8 mouse cellular contexts compared by ENCODE assay signal in the genomic region with DNA sequence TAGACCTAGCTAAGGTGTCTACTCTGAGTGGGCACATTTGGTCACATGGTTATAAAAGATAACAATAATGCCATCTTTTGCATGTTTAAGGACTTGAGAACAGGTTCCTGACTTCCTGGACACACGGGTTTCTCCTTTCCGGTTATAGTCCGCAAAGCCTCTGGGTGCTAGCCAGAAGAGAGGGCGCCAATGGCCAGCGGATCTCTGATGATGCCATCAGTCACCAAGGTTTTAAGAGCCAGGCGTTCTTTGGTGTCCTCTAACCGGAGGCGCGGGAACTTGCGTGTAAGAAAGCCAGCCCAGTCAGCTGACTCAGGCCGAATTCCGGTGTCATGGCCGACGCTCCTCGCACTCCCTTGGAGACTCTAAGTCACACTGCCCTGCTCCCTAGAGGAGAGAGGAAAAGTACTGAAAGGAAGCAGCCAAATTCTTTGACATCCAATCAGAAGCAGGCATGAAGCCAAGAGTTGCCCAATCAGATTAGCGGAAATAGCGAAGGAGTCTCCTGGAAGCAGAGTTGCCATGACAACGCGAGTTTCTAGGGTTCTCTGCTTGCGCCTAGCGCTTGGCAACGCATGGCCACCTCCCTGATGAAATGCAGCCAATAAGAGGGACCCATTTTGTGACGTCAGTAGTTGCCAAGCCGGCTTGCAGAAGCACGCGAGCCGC. TPM values are rescaled to one million over a fixed set of nuclear protein-coding genes. Genes with fewer than 3 reads are reported as not detected.
DNase-seq lines count a peak whose midpoint lies in the region; ATAC-seq lines count a peak whose summit lies in the region.

No protein-coding gene starts in this region.

- peak overlapping the region; percentile 32 for H3K4me3 ChIP-seq in forebrain, embryonic 14.5 days (ENCODE audit: low read depth, low read length)
- peak overlapping the region; percentile 42 for H3K4me3 ChIP-seq in neural tube, embryonic 15.5 days (replicated peaks)

- H3K9me3 ChIP-seq in forebrain, embryonic 14.5 days (replicated peaks; ENCODE audit: control insufficient read depth, low read length) = no peaks in the 10 kb centered on the region
- no peaks in the 10 kb centered on the region for H3K9me3 ChIP-seq in neural tube, embryonic 15.5 days (replicated peaks)

- H3K36me3 ChIP-seq in forebrain, embryonic 14.5 days (ENCODE audit: control insufficient read depth, insufficient read depth, low read length) = no peaks in the 10 kb centered on the region
- H3K36me3 ChIP-seq in neural tube, embryonic 15.5 days = no peaks in the 10 kb centered on the region

- intact Hi-C loops in heart, postnatal 14 days (cut with DNase I) = no loop called here

- 2% methylated on average over 27 of the region's 27 CpGs for WGBS in forebrain, embryonic 14.5 days
- WGBS in neural tube, embryonic 15.5 days = 2% methylated on average over 27 of the region's 27 CpGs

- peaks cover 7% of the 10 kb centered on the region for H3K4me1 ChIP-seq in forebrain, embryonic 14.5 days (ENCODE audit: control insufficient read depth, insufficient read depth, low read length)
- H3K4me1 ChIP-seq in neural tube, embryonic 15.5 days = peaks cover 9% of the 10 kb centered on the region

- no peaks in the 10 kb centered on the region for H3K27me3 ChIP-seq in forebrain, embryonic 14.5 days (replicated peaks; ENCODE audit: control insufficient read depth, insufficient read depth, low read length)
- H3K27me3 ChIP-seq in neural tube, embryonic 15.5 days (replicated peaks) = peaks cover 6% of the 10 kb centered on the region; the same call in 1 of the 2 replicates

- H3K4me2 ChIP-seq in forebrain, embryonic 14.5 days (ENCODE audit: low read length) = peak overlapping the region; percentile 63
- H3K4me2 ChIP-seq in neural tube, embryonic 15.5 days = peak overlapping the region; percentile 67

- peak; percentile 98 for ATAC-seq in forebrain, embryonic 14.5 days
- peak; percentile 96 for ATAC-seq in neural tube, embryonic 15.5 days (ENCODE audit: low FRiP score)

- peak overlapping the region; percentile 18 for H3K9ac ChIP-seq in forebrain, embryonic 14.5 days (ENCODE audit: low read length)
- peak overlapping the region; percentile 36 for H3K9ac ChIP-seq in neural tube, embryonic 15.5 days (replicated peaks)

- peak; percentile 100 for DNase-seq in ES-CJ7 (ENCODE audit: low read depth, low spot score)
- peak; percentile 95 for DNase-seq in cerebellum, adult 11 months
- DNase-seq in forebrain, embryonic 14.5 days (ENCODE audit: low spot score) = peak; percentile 100
- DNase-seq in heart, postnatal 14 days = peak; percentile 70 to 83
- peak; percentile 98 for DNase-seq in layer of hippocampus, adult 11-12 months (ENCODE audit: low spot score)
- DNase-seq in lung, adult 18-20 months = peak; percentile 86 to 91
- peak; percentile 92 for DNase-seq in testis, postnatal 14 days (ENCODE audit: low spot score)

- peak overlapping the region; percentile 65; the same call in 1 of the 2 replicates for H3K27ac ChIP-seq in forebrain, embryonic 14.5 days (ENCODE audit: low read depth, low read length)
- peak overlapping the region; percentile 84 for H3K27ac ChIP-seq in neural tube, embryonic 15.5 days (replicated peaks)

RNA-seq across cellular contexts. Expression of a gene that starts 19.9 kb away (rescaled TPM):
- 0.63 and 0.86 TPM in 2 replicates for polyA plus RNA-seq in forebrain, embryonic 14.5 days (2014; fragmentation: Nextera tagmentation; extraction: Ambion mirVana)
- total RNA-seq in heart, postnatal 14 days (2021) = under 1 TPM in 1 of 2 experiments, not detected in 1; 0.24 TPM
- polyA plus RNA-seq in neural tube, embryonic 15.5 days (2015; fragmentation: Nextera tagmentation; extraction: Ambion mirVana) = 2.5 and 3.4 TPM in 2 replicates

RNA-seq across cellular contexts. Expression of a gene that starts 21.6 kb away (rescaled TPM):
- polyA plus RNA-seq in forebrain, embryonic 14.5 days (2014; fragmentation: Nextera tagmentation; extraction: Ambion mirVana) = 19.0 and 25.3 TPM in 2 replicates
- total RNA-seq in heart, postnatal 14 days (2021) = 1 to 10 TPM; 1.5 to 2.2 TPM
- 67.0 and 75.4 TPM in 2 replicates for polyA plus RNA-seq in neural tube, embryonic 15.5 days (2015; fragmentation: Nextera tagmentation; extraction: Ambion mirVana)

RNA-seq across cellular contexts. Expression of a gene that starts 23.3 kb away (rescaled TPM):
- 20.8 and 22.1 TPM in 2 replicates for polyA plus RNA-seq in forebrain, embryonic 14.5 days (2014; fragmentation: Nextera tagmentation; extraction: Ambion mirVana)
- total RNA-seq in heart, postnatal 14 days (2021) = 10 to 100 TPM; 18.7 to 19.7 TPM
- polyA plus RNA-seq in neural tube, embryonic 15.5 days (2015; fragmentation: Nextera tagmentation; extraction: Ambion mirVana) = 11.0 and 14.9 TPM in 2 replicates

RNA-seq across cellular contexts. Expression of a gene that starts 59.7 kb away (rescaled TPM):
- 5.3 TPM in 2 replicates for polyA plus RNA-seq in forebrain, embryonic 14.5 days (2014; fragmentation: Nextera tagmentation; extraction: Ambion mirVana)
- 1 to 10 TPM in 1 of 2 experiments, under 1 TPM in 1; 1.00 to 1.1 TPM for total RNA-seq in heart, postnatal 14 days (2021)
- 2.2 and 4.2 TPM in 2 replicates for polyA plus RNA-seq in neural tube, embryonic 15.5 days (2015; fragmentation: Nextera tagmentation; extraction: Ambion mirVana)

Comparison
In these comparisons a context has a peak if more than half of its experiments do, and no peak if none do; other contexts are left out.
1. Peak in every context shown above with its lines: DNase-seq, ATAC-seq, H3K4me3 ChIP-seq and H3K27ac ChIP-seq.